Mouse (Mus musculus) hindbrain, embryonic 10.5 days (tissue): ENCODE measurements around the gene Tnip3. TPM values are rescaled to one million over a fixed set of nuclear protein-coding genes. Genes with fewer than 3 reads are reported as not detected.
A peak's percentile ranks its signal among the peaks of the same experiment; 100 is the strongest.

Experiments used
- DNase-seq: peaks from one replicate; pipeline ENCODE4 v3.0.0-alpha.2; 2017; ENCODE audit warnings: low spot score
- H3K27ac ChIP-seq: fragments of 300-500 bp; sonication (generic); 2 replicates; pipeline ENCODE4 v1.5.1; 2016; ENCODE audit warnings: mild to moderate bottlenecking, moderate library complexity
- H3K27me3 ChIP-seq: fragments of 300-500 bp; sonication (generic); 2 replicates; pipeline ENCODE4 v1.6.1; 2016; ENCODE audit warnings: mild to moderate bottlenecking; ENCODE audit not compliant: poor library complexity, insufficient read depth, severe bottlenecking
- H3K36me3 ChIP-seq: fragments of 300-500 bp; sonication (generic); 2 replicates; pipeline ENCODE4 v1.6.1; 2016; ENCODE audit warnings: mild to moderate bottlenecking, moderate library complexity
- H3K4me1 ChIP-seq: fragments of 300-500 bp; sonication (generic); replicated peaks from 2 replicates; pipeline ENCODE4 v1.6.1; 2016; ENCODE audit warnings: mild to moderate bottlenecking
- H3K4me3 ChIP-seq: fragments of 300-500 bp; sonication (generic); 2 replicates; pipeline ENCODE4 v1.5.1; 2016; ENCODE audit warnings: mild to moderate bottlenecking, moderate library complexity
- H3K9me3 ChIP-seq: fragments of 300-500 bp; sonication (generic); 2 replicates; pipeline ENCODE4 v1.6.1; 2016; ENCODE audit warnings: mild to moderate bottlenecking, moderate library complexity
- WGBS: fragments of 180-500 bp; shearing (Covaris S2); methylation state at CpG from one replicate; pipeline ENCODE4 v1.1.7; 2016; 5-methylcytosine and 5-hydroxymethylcytosine counted together
- polyA plus RNA-seq: library from polyadenylated mRNA; unstranded; fragments of >200 nt; fragmentation: Nextera tagmentation; extraction: Ambion mirVana; gene quantifications from 2 replicates; pipeline ENCODE4 v1.2.1, GENCODE M21; 2016

Gene Tnip3
- polyA plus RNA-seq, 1 experiment from 2014 or later = not detected

GRCm38 (mm10) chr6:65541094-65541493 is 16.0 kb downstream of the Tnip3 start:
- Histone ChIP-seq H3K27me3 (no peaks in the 10 kb centered on the region), H3K4me3 (no peak overlapping the region), H3K9me3 (no peaks in the 10 kb centered on the region), H3K4me1 (peaks cover 5% of the 10 kb centered on the region; the same call in 1 of the 2 replicates), H3K36me3 (no peaks in the 10 kb centered on the region), H3K27ac (no peak overlapping the region)
- WGBS = 87% methylated on average over 3 of the region's 3 CpGs
- no peak for DNase-seq

- no peaks in the 10 kb centered on the region for H3K27me3 ChIP-seq
- no peaks in the 10 kb centered on the region for H3K36me3 ChIP-seq
- no peak overlapping the region for H3K4me3 ChIP-seq
- peaks cover 5% of the 10 kb centered on the region; the same call in 1 of the 2 replicates for H3K4me1 ChIP-seq
- no peak overlapping the region for H3K27ac ChIP-seq
- no peaks in the 10 kb centered on the region for H3K9me3 ChIP-seq
- 57% methylated on average over 3 of the region's 3 CpGs for whole genome bisulfite sequencing
- DNase-seq = no peak
Observed at GRCm38 (mm10) chr6:65542391-65542790, 17.3 kb downstream of the Tnip3 start.

DNA sequence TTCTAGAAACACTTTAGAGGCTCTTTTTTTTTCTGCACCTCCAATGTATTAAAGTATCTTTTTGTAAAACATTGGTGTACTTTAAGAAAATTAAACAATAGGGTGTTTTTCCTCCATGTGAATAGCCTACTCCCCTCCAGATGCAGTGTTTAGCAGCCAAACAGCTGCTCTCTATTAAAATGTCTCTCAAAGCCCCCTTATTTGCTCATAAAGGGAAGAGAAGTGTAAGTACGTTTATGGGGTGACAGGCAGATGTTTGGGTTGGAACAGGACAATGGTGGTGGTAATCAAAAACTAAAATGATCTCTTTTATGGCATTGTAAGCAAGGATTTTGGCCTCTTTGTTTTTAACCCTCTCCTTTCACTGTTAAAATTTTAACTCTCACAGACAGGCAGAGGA is 17.8 kb downstream of the Tnip3 start:
- Histone ChIP-seq H3K9me3 (no peaks in the 10 kb centered on the region), H3K27me3 (no peaks in the 10 kb centered on the region), H3K36me3 (no peaks in the 10 kb centered on the region), H3K4me1 (peaks cover 4% of the 10 kb centered on the region; the same call in 1 of the 2 replicates), H3K27ac (no peak overlapping the region), H3K4me3 (no peak overlapping the region)
- WGBS = 53% methylated on average over 1 of the region's 1 CpGs
- DNase-seq = no peak

- no peak for DNase-seq
- 82% methylated on average over 3 of the region's 3 CpGs for WGBS
- H3K27me3 ChIP-seq = no peaks in the 10 kb centered on the region
- H3K9me3 ChIP-seq = no peaks in the 10 kb centered on the region
- H3K4me3 ChIP-seq = no peak overlapping the region
- no peaks in the 10 kb centered on the region for H3K4me1 ChIP-seq
- no peaks in the 10 kb centered on the region for H3K36me3 ChIP-seq
- H3K27ac ChIP-seq = no peak overlapping the region
Observed at GRCm38 (mm10) chr6:65563887-65564656, 39.0 kb downstream of the Tnip3 start.

DNA sequence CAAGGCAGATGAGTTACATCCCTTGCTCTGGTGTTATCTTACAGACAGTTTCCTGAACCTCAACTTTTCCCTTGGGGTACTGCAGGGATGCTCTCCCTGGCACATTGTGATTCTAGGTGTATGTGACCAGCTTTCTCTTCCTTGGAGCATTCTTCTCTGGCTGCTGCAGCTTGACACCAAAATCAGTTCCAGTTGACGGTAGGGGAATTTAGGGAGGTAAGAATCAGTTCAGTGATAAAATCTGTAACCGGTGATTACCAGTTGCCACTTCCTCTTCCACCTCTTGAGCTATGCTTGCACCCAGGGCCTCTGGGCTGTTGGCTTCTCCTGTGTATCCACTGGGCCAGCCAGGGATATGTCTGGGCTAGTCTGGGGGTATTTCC is 39.5 kb downstream of the Tnip3 start:
- Histone ChIP-seq H3K4me1 (no peaks in the 10 kb centered on the region), H3K27me3 (no peaks in the 10 kb centered on the region), H3K9me3 (no peaks in the 10 kb centered on the region), H3K36me3 (no peaks in the 10 kb centered on the region), H3K4me3 (no peak overlapping the region), H3K27ac (no peak overlapping the region)
- DNase-seq = no peak
- 74% methylated on average over 2 of the region's 2 CpGs for WGBS

GRCm38 (mm10) chr6:65569741-65570140 is 44.6 kb downstream of the Tnip3 start:
- peak; percentile 8 for DNase-seq
- Histone ChIP-seq H3K4me3 (no peak overlapping the region), H3K27ac (no peak overlapping the region), H3K9me3 (no peaks in the 10 kb centered on the region), H3K4me1 (peaks cover 6% of the 10 kb centered on the region; the same call in 1 of the 2 replicates), H3K36me3 (no peaks in the 10 kb centered on the region), H3K27me3 (no peaks in the 10 kb centered on the region)
- WGBS = 35% methylated on average over 8 of the region's 8 CpGs

- Histone ChIP-seq H3K36me3 (no peaks in the 10 kb centered on the region), H3K9me3 (no peaks in the 10 kb centered on the region), H3K4me1 (peaks cover 6% of the 10 kb centered on the region; the same call in 1 of the 2 replicates), H3K4me3 (no peak overlapping the region), H3K27me3 (no peaks in the 10 kb centered on the region), H3K27ac (no peak overlapping the region)
- no peak for DNase-seq
- 84% methylated on average over 8 of the region's 8 CpGs for WGBS
Observed at GRCm38 (mm10) chr6:65578151-65578973, 53.2 kb downstream of the Tnip3 start.

DNA sequence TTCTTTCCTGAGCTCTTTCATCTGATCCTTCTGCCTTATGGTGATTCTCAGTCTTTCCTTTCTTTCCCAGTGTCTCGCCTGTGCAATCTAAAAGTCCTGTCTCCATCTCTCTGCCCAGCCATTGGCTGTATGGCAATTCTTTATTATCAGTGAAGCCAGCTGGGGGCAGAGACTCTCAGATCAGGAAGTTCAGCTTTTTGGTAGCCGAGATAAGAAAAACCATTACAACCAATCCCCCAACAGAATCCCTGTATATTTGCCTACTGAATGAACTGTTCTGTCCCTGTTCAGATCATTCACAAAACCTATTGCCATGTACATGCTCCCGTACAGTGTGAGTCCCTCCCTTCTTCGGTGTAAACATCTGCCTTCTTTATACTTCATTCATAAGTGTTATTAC is 57.9 kb downstream of the Tnip3 start:
- DNase-seq = no peak
- H3K27me3 ChIP-seq = no peaks in the 10 kb centered on the region
- no peaks in the 10 kb centered on the region for H3K4me1 ChIP-seq
- H3K27ac ChIP-seq = no peak overlapping the region
- H3K9me3 ChIP-seq = no peaks in the 10 kb centered on the region
- H3K36me3 ChIP-seq = no peaks in the 10 kb centered on the region
- H3K4me3 ChIP-seq = no peak overlapping the region
- WGBS = 87% methylated on average over 4 of the region's 4 CpGs

DNA sequence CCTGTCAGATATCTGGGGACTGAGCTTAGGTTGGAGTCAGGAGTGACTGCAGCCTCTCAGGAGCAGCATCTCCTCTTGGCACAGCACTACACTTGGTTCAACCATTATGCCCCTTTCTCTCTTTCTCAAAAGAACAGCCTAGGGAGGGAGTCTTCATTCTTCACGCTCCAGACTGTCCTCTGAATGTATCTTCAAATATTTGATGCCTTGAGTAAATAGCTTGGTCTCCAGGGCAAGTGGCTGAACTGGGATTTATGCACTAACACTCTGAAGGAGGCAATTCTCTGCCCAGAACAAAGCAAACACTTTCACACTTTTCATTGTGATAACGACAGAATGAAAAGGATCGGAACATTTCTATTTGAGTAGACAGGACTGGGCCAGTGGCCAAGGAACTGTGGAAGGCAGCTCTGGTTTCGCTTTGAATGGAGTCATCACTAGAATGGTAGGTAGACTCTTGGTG is 59.8 kb downstream of the Tnip3 start:
- Histone ChIP-seq H3K9me3 (no peaks in the 10 kb centered on the region), H3K27me3 (no peaks in the 10 kb centered on the region), H3K36me3 (no peaks in the 10 kb centered on the region), H3K4me3 (no peak overlapping the region), H3K27ac (no peak overlapping the region), H3K4me1 (no peaks in the 10 kb centered on the region)
- DNase-seq = no peak
- WGBS = 51% methylated on average over 4 of the region's 4 CpGs

DNA sequence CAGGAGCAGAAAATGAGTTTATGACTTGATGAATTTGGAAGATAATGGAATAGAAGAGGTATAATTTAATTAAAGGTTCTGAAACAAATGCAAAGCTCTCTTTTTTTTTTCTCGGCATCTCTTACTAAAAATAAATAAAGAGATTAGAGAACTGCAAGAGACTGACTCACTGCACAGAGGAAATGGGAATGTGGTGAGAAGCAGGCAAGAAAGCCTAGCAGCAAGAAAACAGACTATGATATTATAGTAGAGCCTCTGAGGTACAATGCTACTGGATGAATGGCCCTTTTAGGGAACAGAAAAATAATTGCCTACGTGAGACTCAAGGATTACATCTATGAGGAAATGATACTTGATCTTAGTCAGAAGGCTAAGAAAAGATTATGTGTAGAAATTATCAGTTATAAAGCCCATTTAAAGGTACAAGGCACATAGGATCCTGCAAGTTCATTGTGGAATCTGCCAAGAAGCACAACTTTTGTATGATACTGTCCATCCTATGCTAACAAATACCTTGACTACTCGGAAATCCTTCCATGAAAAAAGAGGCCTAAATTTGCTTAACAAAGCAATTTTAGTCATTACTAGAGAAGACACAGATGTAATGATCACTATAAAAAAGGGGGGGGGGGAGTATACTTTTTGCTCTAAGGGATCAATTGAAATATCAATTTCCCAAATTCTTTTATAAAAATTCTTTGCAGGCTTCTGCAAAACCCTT is 60.4 kb downstream of the Tnip3 start:
- 91% methylated on average over 3 of the region's 3 CpGs for WGBS

GRCm38 (mm10) chr6:65588847-65589246 is 63.7 kb downstream of the Tnip3 start:
- WGBS = 89% methylated on average over 1 of the region's 1 CpGs

More for the DNA sequence above, 60.4 kb downstream of the Tnip3 start:
- H3K4me3 ChIP-seq = no peak overlapping the region
- H3K27me3 ChIP-seq = no peaks in the 10 kb centered on the region
- no peaks in the 10 kb centered on the region for H3K4me1 ChIP-seq
- no peak for DNase-seq
- no peak overlapping the region for H3K27ac ChIP-seq
- no peaks in the 10 kb centered on the region for H3K9me3 ChIP-seq
- H3K36me3 ChIP-seq = no peaks in the 10 kb centered on the region

GRCm38 (mm10) chr6:65590018-65590417 is 64.9 kb downstream of the Tnip3 start:
- no peaks in the 10 kb centered on the region for H3K4me1 ChIP-seq
- H3K36me3 ChIP-seq = no peaks in the 10 kb centered on the region
- no peak overlapping the region for H3K27ac ChIP-seq
- WGBS = 92% methylated on average over 2 of the region's 2 CpGs
- DNase-seq = no peak
- no peak overlapping the region for H3K4me3 ChIP-seq
- no peaks in the 10 kb centered on the region for H3K27me3 ChIP-seq
- no peaks in the 10 kb centered on the region for H3K9me3 ChIP-seq

More at GRCm38 (mm10) chr6:65588847-65589246, 63.7 kb downstream of the Tnip3 start:
- Histone ChIP-seq H3K4me1 (no peaks in the 10 kb centered on the region), H3K36me3 (no peaks in the 10 kb centered on the region), H3K27me3 (no peaks in the 10 kb centered on the region), H3K27ac (no peak overlapping the region), H3K4me3 (no peak overlapping the region), H3K9me3 (no peaks in the 10 kb centered on the region)
- DNase-seq = no peak
